Mouse (Mus musculus): ENCODE results near the gene Cnpy2. TPM values are rescaled to one million over a fixed set of nuclear protein-coding genes. Genes with fewer than 3 reads are reported as not detected.

Cnpy2 gene
- polyA plus RNA-seq, 1 experiment from 2014 or later, result 230 TPM

GRCm38 (mm10) chr10:128344568-128345275 is 22.5 kb downstream of the Cnpy2 start:
- H3K27ac ChIP-seq, result peak overlapping the region; percentile 61
- no peak overlapping the region for H3K9ac ChIP-seq
- peak; percentile 55; the same call in 1 of the 2 replicates for ATAC-seq
- WGBS, result 53% methylated on average over 7 of the region's 7 CpGs
- no peaks in the 10 kb centered on the region for H3K27me3 ChIP-seq
- no peaks in the 10 kb centered on the region for H3K36me3 ChIP-seq (ENCODE audit: poor library complexity, severe bottlenecking)
- no peak overlapping the region for H3K4me3 ChIP-seq
- H3K4me2 ChIP-seq, result no peak overlapping the region
- no peaks in the 10 kb centered on the region for H3K9me3 ChIP-seq (replicated peaks)
- H3K4me1 ChIP-seq, result peaks cover 15% of the 10 kb centered on the region

GRCm38 (mm10) chr10:128347541-128347940 is 25.3 kb downstream of the Cnpy2 start:
- Histone ChIP-seq H3K36me3 (ENCODE audit: poor library complexity, severe bottlenecking) (peaks cover 28% of the 10 kb centered on the region), H3K27me3 (no peaks in the 10 kb centered on the region), H3K9me3 (replicated peaks) (no peaks in the 10 kb centered on the region), H3K4me3 (no peak overlapping the region), H3K9ac (no peak overlapping the region), H3K4me1 (peaks cover 13% of the 10 kb centered on the region), H3K27ac (no peak overlapping the region), H3K4me2 (no peak overlapping the region)
- WGBS, result 94% methylated on average over 8 of the region's 8 CpGs
- no peak for ATAC-seq

- no peak overlapping the region for H3K4me3 ChIP-seq
- ATAC-seq, result no peak
- H3K4me2 ChIP-seq, result no peak overlapping the region
- H3K9ac ChIP-seq, result no peak overlapping the region
- H3K4me1 ChIP-seq, result no peaks in the 10 kb centered on the region
- no peaks in the 10 kb centered on the region for H3K27me3 ChIP-seq
- no peaks in the 10 kb centered on the region for H3K9me3 ChIP-seq (replicated peaks)
- WGBS, result 53% methylated on average over 2 of the region's 2 CpGs
- H3K36me3 ChIP-seq (ENCODE audit: poor library complexity, severe bottlenecking), result peaks cover 81% of the 10 kb centered on the region
- no peak overlapping the region for H3K27ac ChIP-seq
Measured at GRCm38 (mm10) chr10:128358796-128359195, 36.5 kb downstream of the Cnpy2 start.

- 94% methylated on average over 6 of the region's 6 CpGs for whole genome bisulfite sequencing
Measured at GRCm38 (mm10) chr10:128359226-128359625, 37.0 kb downstream of the Cnpy2 start.

GRCm38 (mm10) chr10:128361836-128362235 is 39.6 kb downstream of the Cnpy2 start:
- H3K9ac ChIP-seq, result no peak overlapping the region
- H3K4me3 ChIP-seq, result no peak overlapping the region
- no peak for ATAC-seq
- H3K27me3 ChIP-seq, result no peaks in the 10 kb centered on the region
- no peak overlapping the region for H3K4me2 ChIP-seq
- H3K27ac ChIP-seq, result no peak overlapping the region
- peaks cover 82% of the 10 kb centered on the region for H3K36me3 ChIP-seq (ENCODE audit: poor library complexity, severe bottlenecking)
- H3K9me3 ChIP-seq (replicated peaks), result no peaks in the 10 kb centered on the region
- H3K4me1 ChIP-seq, result no peaks in the 10 kb centered on the region
- WGBS, result 91% methylated on average over 6 of the region's 6 CpGs

More at GRCm38 (mm10) chr10:128359226-128359625, 37.0 kb downstream of the Cnpy2 start:
- H3K27ac ChIP-seq, result no peak overlapping the region
- H3K9me3 ChIP-seq (replicated peaks), result no peaks in the 10 kb centered on the region
- no peak for ATAC-seq
- H3K4me1 ChIP-seq, result no peaks in the 10 kb centered on the region
- H3K4me2 ChIP-seq, result no peak overlapping the region
- H3K27me3 ChIP-seq, result no peaks in the 10 kb centered on the region
- H3K4me3 ChIP-seq, result no peak overlapping the region
- H3K9ac ChIP-seq, result no peak overlapping the region
- H3K36me3 ChIP-seq (ENCODE audit: poor library complexity, severe bottlenecking), result peaks cover 81% of the 10 kb centered on the region

GRCm38 (mm10) chr10:128362568-128362967 is 40.3 kb downstream of the Cnpy2 start:
- WGBS, result 42% methylated on average over 3 of the region's 3 CpGs
- Histone ChIP-seq H3K9ac (no peak overlapping the region), H3K27ac (no peak overlapping the region), H3K4me2 (no peak overlapping the region), H3K4me3 (no peak overlapping the region), H3K36me3 (ENCODE audit: poor library complexity, severe bottlenecking) (peaks cover 82% of the 10 kb centered on the region), H3K4me1 (peaks cover 5% of the 10 kb centered on the region), H3K27me3 (no peaks in the 10 kb centered on the region), H3K9me3 (replicated peaks) (no peaks in the 10 kb centered on the region)
- ATAC-seq, result 0 out of 2 replicates have a peak, but pooled peaks have one; percentile 33

GRCm38 (mm10) chr10:128367899-128368401 is 45.7 kb downstream of the Cnpy2 start:
- H3K27me3 ChIP-seq, result no peaks in the 10 kb centered on the region
- H3K4me3 ChIP-seq, result peak overlapping the region; percentile 70
- ATAC-seq, result no peak
- 12% methylated on average over 19 of the region's 19 CpGs for WGBS
- H3K9me3 ChIP-seq (replicated peaks), result no peaks in the 10 kb centered on the region
- H3K4me2 ChIP-seq, result peak overlapping the region; percentile 86
- peaks cover 20% of the 10 kb centered on the region for H3K4me1 ChIP-seq
- H3K36me3 ChIP-seq (ENCODE audit: poor library complexity, severe bottlenecking), result peaks cover 29% of the 10 kb centered on the region
- H3K9ac ChIP-seq, result peak overlapping the region; percentile 79
- H3K27ac ChIP-seq, result peak overlapping the region; percentile 96

- Histone ChIP-seq H3K27me3 (no peaks in the 10 kb centered on the region), H3K36me3 (ENCODE audit: poor library complexity, severe bottlenecking) (peaks cover 23% of the 10 kb centered on the region), H3K4me2 (peak within 1 kb of the TSS; percentile 86), H3K9me3 (replicated peaks) (no peaks in the 10 kb centered on the region), H3K4me3 (peak within 1 kb of the TSS; percentile 70), H3K9ac (peak within 1 kb of the TSS; percentile 79), H3K4me1 (peaks cover 20% of the 10 kb centered on the region), H3K27ac (peak within 1 kb of the TSS; percentile 96)
- WGBS, result under 1% methylated on average over 85 of the region's 87 CpGs
- peak; percentile 95 for ATAC-seq
Measured at GRCm38 (mm10) chr10:128368402-128369217, 46.4 kb downstream of the Cnpy2 start, which contains the start of gene Coq10a. TSS of gene Coq10a (minus strand) at chr10:128368997.

- Histone ChIP-seq H3K4me2 (peak overlapping the region; percentile 86), H3K36me3 (ENCODE audit: poor library complexity, severe bottlenecking) (peaks cover 17% of the 10 kb centered on the region), H3K9ac (peak overlapping the region; percentile 79), H3K27me3 (no peaks in the 10 kb centered on the region), H3K4me1 (peaks cover 20% of the 10 kb centered on the region), H3K27ac (peak overlapping the region; percentile 96), H3K4me3 (peak overlapping the region; percentile 70), H3K9me3 (replicated peaks) (no peaks in the 10 kb centered on the region)
- 4% methylated on average over 9 of the region's 9 CpGs for WGBS
- ATAC-seq, result no peak
Measured at GRCm38 (mm10) chr10:128369218-128369543, 46.9 kb downstream of the Cnpy2 start.

GRCm38 (mm10) chr10:128369599-128369998 is 47.3 kb downstream of the Cnpy2 start:
- Histone ChIP-seq H3K4me3 (peak overlapping the region; percentile 70), H3K4me2 (peak overlapping the region; percentile 86), H3K4me1 (peaks cover 20% of the 10 kb centered on the region), H3K27ac (peak overlapping the region; percentile 96), H3K9ac (peak overlapping the region; percentile 79), H3K27me3 (no peaks in the 10 kb centered on the region), H3K36me3 (ENCODE audit: poor library complexity, severe bottlenecking) (peaks cover 13% of the 10 kb centered on the region), H3K9me3 (replicated peaks) (no peaks in the 10 kb centered on the region)
- WGBS, result 84% methylated on average over 6 of the region's 6 CpGs
- no peak for ATAC-seq

GRCm38 (mm10) chr10:128370021-128370420 is 47.8 kb downstream of the Cnpy2 start:
- no peak overlapping the region for H3K27ac ChIP-seq
- no peak overlapping the region for H3K4me3 ChIP-seq
- ATAC-seq, result no peak
- 63% methylated on average over 5 of the region's 6 CpGs for WGBS
- H3K27me3 ChIP-seq, result no peaks in the 10 kb centered on the region
- H3K9me3 ChIP-seq (replicated peaks), result no peaks in the 10 kb centered on the region
- no peak overlapping the region for H3K4me2 ChIP-seq
- peaks cover 20% of the 10 kb centered on the region for H3K4me1 ChIP-seq
- H3K36me3 ChIP-seq (ENCODE audit: poor library complexity, severe bottlenecking), result peaks cover 10% of the 10 kb centered on the region
- H3K9ac ChIP-seq, result no peak overlapping the region

GRCm38 (mm10) chr10:128370601-128371000 is 48.3 kb downstream of the Cnpy2 start:
- no peak for ATAC-seq
- H3K4me2 ChIP-seq, result no peak overlapping the region
- H3K27ac ChIP-seq, result no peak overlapping the region
- no peaks in the 10 kb centered on the region for H3K27me3 ChIP-seq
- H3K4me3 ChIP-seq, result no peak overlapping the region
- H3K9me3 ChIP-seq (replicated peaks), result no peaks in the 10 kb centered on the region
- H3K36me3 ChIP-seq (ENCODE audit: poor library complexity, severe bottlenecking), result peaks cover 4% of the 10 kb centered on the region
- WGBS, result 56% methylated on average over 4 of the region's 4 CpGs
- H3K9ac ChIP-seq, result no peak overlapping the region
- H3K4me1 ChIP-seq, result peaks cover 20% of the 10 kb centered on the region
